Mouse (Mus musculus): ENCODE results near the gene Ctbp2.

The Ctbp2 gene

GRCm38 (mm10) chr7:133123999-133124700 lies at the start of gene Ctbp2:
TSS of gene Ctbp2 (minus strand) at chr7:133124354.
- DNase-seq (ENCODE audit: low spot score) = no peak

DNA sequence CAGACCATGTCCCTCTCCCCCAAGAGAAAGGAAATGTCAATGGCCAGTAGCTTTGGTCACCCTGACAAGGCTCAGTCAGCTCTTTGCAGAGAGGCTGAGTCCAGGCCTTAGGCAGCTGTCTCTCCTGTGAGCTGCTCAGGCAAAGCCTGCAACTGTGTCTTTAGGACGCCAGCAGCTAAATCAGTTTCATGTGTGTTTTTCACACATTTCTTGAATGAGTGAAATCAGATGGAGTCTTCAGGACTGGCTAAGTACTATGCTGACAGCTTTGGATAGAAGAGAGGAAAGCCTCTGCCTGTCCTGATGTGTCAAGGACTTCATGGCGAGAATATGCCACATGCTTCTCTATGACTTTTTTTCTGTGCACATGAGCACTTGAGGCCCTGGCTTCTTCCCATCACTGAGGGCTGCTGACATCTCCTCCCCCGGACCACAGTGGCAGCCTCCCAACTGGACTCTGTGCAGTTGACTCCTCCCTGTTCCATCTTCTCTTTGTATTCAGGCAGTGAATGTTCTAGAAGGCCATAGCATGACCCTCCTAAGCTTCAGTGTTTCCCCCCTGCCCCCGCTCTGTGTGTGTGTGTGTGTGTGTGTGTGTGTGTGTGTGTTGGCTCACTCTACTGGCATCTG lies 47.4 kb upstream of the Ctbp2 start:
- no peak for DNase-seq (ENCODE audit: low spot score)

DNA sequence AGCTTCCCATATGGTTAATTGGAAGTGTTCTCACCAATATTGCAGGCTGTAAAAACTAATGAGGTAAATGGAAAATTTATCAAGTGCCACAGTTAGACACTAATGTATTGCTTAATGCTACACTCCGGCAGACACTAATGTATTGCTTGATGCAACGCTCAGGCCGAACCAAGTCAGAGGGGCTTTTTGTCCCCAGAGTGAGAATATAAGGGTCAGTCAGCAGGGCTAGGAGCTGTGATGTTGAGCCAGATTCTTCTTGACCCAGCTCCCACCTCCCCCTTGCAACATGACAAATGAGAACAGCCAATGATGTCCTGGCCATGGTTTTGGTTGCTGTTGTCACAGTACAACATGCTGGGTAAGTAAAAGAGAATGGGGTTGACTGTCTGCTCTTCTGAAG lies 44.8 kb upstream of the Ctbp2 start:
- no peak for DNase-seq (ENCODE audit: low spot score)

- DNase-seq (ENCODE audit: low spot score) = no peak
Measured at GRCm38 (mm10) chr7:133167903-133168302, 43.7 kb upstream of the Ctbp2 start.

DNA sequence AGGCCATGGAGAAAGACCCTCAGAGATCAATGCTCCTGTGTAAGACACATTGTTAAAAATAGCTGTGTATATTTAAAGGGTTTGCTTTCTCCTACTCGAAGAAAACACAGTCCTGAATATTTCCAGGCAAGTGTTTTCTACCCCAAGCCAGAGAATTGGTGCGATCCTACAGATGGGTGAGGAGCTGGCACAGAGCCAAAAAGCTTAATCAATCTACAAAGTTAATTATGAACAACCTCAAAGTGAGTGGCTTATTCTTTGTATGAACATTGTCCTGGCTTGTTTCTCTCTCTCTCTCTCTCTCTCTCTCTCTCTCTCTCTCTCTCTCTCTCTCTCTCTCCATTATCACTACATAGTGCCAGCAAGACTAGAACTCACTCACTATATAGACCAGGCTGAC lies 40.6 kb upstream of the Ctbp2 start:
- DNase-seq (ENCODE audit: low spot score) = no peak

DNA sequence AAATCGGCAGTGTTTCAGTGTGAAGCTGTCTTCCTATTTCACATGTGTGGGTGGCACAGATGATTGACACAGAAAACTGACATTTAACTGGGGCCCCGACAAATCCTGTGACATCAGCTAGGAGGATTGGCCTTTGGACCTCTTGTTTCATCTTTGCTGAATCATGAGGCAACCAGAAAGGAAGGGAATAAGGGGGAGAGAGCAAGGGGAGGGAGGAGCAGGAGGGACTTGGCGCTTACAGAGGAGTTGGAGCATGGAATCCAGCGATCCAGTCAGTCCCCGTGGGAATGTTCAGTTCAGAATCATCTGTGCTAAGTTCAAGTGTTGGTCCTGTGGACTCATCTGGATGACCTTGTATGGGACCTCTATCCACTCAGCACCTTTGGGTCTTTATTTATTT lies 38.9 kb upstream of the Ctbp2 start:
- no peak for DNase-seq (ENCODE audit: low spot score)

GRCm38 (mm10) chr7:133162131-133162530 lies 38.0 kb upstream of the Ctbp2 start:
- no peak for DNase-seq (ENCODE audit: low spot score)

GRCm38 (mm10) chr7:133161362-133162080 lies 37.4 kb upstream of the Ctbp2 start:
- DNase-seq (ENCODE audit: low spot score) = no peak

DNA sequence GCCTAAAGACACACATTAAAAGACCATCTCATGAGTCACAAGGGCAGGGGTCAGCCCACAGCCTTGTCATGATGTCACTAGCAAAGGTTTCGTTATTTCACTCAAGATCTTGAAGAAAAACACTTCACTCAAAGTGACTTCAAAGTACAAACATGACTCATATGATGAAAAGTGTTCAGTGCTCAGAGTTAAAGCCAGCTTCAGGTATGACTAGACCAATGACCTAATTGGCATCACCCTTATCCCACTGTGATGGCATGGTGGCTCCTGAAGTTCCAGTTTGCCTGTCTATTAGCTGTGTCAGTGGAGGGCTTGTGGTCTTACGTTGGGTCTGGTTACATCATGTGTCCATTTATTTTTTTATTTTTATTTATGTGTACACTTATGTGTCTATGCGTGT lies 35.4 kb upstream of the Ctbp2 start:
- DNase-seq (ENCODE audit: low spot score) = no peak

DNA sequence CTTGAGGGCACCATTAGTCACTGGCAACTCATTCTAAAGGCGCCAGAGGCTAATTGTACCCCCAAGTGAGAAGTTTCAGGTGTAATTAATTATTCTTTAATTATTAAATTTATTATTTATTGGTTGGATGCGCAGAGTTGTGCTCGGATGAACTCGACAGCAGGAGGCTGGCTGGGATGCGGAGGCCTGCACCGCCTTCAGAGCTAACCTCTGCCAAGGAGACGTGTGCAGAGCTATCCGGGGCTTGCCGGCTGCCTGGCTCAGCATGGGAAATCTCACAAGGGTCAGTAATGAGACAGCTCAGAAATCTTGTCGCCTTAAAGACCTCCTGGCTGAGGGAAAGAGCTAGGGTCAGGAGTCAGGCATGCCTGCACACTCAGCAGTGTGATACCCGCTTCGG lies 31.5 kb upstream of the Ctbp2 start:
- no peak for DNase-seq (ENCODE audit: low spot score)

- DNase-seq (ENCODE audit: low spot score) = no peak
Measured at GRCm38 (mm10) chr7:133154846-133155245, 30.7 kb upstream of the Ctbp2 start.

GRCm38 (mm10) chr7:133139689-133140336 lies 15.7 kb upstream of the Ctbp2 start:
- DNase-seq (ENCODE audit: low spot score) = no peak

GRCm38 (mm10) chr7:133133552-133133951 lies 9.4 kb upstream of the Ctbp2 start:
- DNase-seq (ENCODE audit: low spot score) = no peak

- no peak for DNase-seq (ENCODE audit: low spot score)
Measured at GRCm38 (mm10) chr7:133132702-133133101, 8.5 kb upstream of the Ctbp2 start.

GRCm38 (mm10) chr7:133124701-133125485 lies 739 bp upstream of the Ctbp2 start:
- DNase-seq (ENCODE audit: low spot score) = no peak

DNA sequence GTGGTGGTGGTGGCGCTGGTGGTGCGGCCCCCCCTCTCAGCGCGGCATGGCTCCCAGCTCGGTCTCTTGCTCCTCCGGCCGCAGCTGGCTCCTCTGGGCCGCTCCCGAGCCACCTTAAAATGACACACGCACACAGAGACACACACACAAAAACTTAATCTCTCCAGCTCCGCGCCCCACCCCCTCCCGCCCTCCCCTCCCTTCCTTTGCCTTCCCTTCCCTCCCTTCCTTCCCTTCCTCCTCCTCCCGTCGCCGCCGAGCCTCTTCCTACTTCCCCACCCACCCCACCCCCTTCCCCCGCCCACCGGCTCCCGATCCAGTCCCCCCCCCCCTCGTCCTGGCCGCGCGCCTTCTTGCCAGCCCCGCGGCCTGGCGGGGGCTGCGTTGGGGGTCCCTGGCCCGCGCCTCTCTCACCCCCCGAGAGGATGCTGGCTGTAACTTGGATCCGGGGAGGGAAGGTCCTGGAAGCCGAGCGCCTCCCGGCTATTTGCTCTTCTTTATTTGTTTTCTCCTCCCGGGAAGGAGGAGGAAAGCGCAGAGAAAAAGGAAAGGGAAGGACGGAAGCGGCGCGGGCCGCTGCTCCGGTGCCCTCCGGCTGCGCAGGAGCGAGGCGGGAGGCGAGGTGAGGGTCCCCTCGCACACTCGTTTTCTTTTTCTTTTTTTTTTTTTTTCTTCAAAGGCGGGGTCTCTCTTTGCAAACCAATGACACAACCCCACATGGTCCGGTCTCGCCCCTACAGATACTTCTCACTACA lies 733 bp downstream of the Ctbp2 start, which contains the start of gene Fgfr2:
Fgfr2 (minus strand) TSS at position 107 of the 755 bp plus-strand sequence.
- no peak for DNase-seq (ENCODE audit: low spot score)

DNA sequence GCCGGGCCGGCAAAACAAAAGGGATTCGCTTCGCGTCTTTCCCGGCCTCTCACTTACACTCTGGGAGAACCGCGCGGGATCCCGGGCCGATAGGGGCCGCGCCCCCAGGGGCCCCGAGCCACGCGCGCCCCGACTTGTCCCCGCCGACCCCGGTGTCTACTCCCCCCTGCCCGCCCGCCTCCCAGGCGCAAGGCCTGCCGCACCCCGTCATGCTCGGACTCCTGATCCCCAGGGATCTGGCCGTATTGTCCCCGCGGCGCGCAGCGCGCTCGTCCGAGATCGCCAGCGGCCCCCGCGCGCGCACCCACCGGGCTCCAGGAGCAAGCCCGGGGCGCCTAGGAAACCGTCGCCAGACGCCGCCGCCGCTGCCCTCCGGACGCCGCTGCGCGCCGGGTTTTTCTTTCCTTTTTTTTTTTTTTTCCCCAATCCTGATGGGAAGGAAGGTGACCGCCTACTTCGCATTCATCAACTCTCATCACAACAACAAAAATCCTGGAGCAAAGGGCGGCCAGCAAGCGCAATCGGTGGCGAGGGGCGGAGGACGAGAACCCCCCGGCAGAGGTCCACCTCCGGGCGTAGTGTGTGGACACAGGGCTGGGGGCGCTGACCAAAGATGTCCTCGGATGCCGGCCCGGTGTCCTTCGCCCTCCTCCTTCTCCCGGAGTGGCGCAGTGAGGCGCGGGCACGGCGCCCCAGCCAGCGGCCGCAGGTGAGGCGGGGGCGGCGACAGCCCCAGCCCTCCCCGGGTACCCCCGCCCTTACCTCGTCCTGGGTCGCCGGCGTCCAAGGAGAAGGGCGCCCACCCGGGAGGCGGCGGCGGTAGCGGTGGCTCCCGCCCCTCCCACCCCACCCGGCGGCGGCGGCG lies 1.5 kb downstream of the Ctbp2 start:
- no peak for DNase-seq (ENCODE audit: low spot score)

- DNase-seq (ENCODE audit: low spot score) = no peak
Measured at GRCm38 (mm10) chr7:133121661-133122378, 2.3 kb downstream of the Ctbp2 start.

GRCm38 (mm10) chr7:133121080-133121607 lies 3.0 kb downstream of the Ctbp2 start:
- no peak for DNase-seq (ENCODE audit: low spot score)

Data from c-Kit-positive CD71-positive TER-119-positive erythroid progenitor cells, embryonic 14.5 days (primary cell).